Comparison of ENCODE assay signal across 9 mouse cellular contexts in the genomic region with DNA sequence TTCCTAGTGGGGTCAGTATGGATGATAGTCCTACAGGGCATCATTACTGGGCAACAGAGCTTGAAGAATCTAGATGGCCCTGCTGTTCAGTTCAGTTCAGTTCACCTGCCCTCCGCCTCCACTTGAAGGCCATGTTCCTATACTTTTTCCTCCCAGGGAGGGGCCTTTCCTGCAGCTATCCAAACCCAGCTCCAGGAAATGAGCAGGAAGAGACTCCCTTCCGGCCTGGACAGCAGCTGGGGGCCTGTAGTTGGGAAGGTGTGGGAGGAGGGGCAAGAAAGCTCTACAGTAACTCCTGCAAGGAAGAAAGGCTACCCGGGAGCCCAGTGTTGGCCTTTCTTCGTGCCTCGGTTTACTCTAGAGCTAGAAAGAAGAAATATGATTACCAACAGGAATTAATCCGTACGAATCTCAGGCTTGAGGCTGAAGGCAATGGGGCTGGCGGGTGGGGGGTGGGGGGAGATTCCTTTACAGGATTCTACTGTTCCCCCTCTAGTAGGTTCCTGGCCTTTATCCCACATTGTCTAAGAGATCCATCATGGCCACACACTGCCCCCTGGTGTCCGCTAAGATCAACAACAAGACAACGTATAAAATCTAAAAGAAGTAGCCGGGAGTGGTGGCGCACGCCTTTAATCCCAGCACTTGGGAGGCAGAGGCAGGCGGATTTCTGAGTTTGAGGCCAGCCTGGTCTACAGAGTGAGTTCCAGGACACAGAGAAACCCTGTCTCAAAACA. TPM values are rescaled to one million over a fixed set of nuclear protein-coding genes. Genes with fewer than 3 reads are reported as not detected.
DNase-seq lines count a peak whose midpoint lies in the region; ATAC-seq and TF ChIP-seq lines count a peak whose summit lies in the region.
"Had no signal": no experiment of that assay in that cellular context is flagged by ENCODE, and none has a peak within 500 bp of the region (broad histone marks: within the 10 kb centered on the region; RNA-seq: fewer than 3 reads in every experiment).

No protein-coding gene starts in this region.

- H3K36me3 ChIP-seq in liver, embryonic 11.5 days (ENCODE audit: control insufficient read depth, insufficient read depth, low read length) = no peaks in the 10 kb centered on the region
- H3K36me3 ChIP-seq in midbrain, postnatal 0 days (ENCODE audit: insufficient read depth, low read length) = no peaks in the 10 kb centered on the region

- no peak for ATAC-seq in liver, embryonic 11.5 days (replicated peaks; ENCODE audit: low FRiP score)
- ATAC-seq in midbrain, postnatal 0 days (ENCODE audit: low FRiP score) = no peak

- H3K9ac ChIP-seq in liver, embryonic 11.5 days (ENCODE audit: low read depth, low read length) = no peak overlapping the region
- H3K9ac ChIP-seq in midbrain, postnatal 0 days (replicated peaks; ENCODE audit: low read length, poor library complexity, severe bottlenecking) = no peak overlapping the region

- DNase-seq in liver = peak; percentile 75
- no peak for DNase-seq in liver, embryonic 11.5 days (ENCODE audit: low spot score)
- peak; percentile 86 for DNase-seq in brain, adult 2 months (ENCODE audit: low read depth, low spot score)
- DNase-seq in gastrocnemius, postnatal 10 days = peak; percentile 66
- DNase-seq in induced T-regulatory cell, adult 2 months (ENCODE audit: low read depth) = peak; percentile 83
- peak; percentile 60 to 70 for DNase-seq in left cerebral cortex, postnatal 14 days (ENCODE audit: low spot score in 2 of 2)
- DNase-seq in midbrain, postnatal 0 days (ENCODE audit: low spot score) = peak; percentile 79
- peak; percentile 58 for DNase-seq in thymus, postnatal 25 days

- no peak overlapping the region for H3K4me3 ChIP-seq in liver, embryonic 11.5 days (ENCODE audit: low read depth, low read length)
- no peak overlapping the region for H3K4me3 ChIP-seq in midbrain, postnatal 0 days (ENCODE audit: low read depth, low read length)

- H3K4me2 ChIP-seq in liver, embryonic 11.5 days = no peak overlapping the region
- H3K4me2 ChIP-seq in midbrain, postnatal 0 days (ENCODE audit: low read depth, low read length, poor library complexity, severe bottlenecking) = no peak overlapping the region

- peaks cover 28% of the 10 kb centered on the region for H3K4me1 ChIP-seq in liver, embryonic 11.5 days (replicated peaks; ENCODE audit: control insufficient read depth, insufficient read depth, low read length)
- H3K4me1 ChIP-seq in midbrain, postnatal 0 days (ENCODE audit: insufficient read depth, low read length) = no peaks in the 10 kb centered on the region

- 24% methylated on average over 14 of the region's 14 CpGs for WGBS in liver, embryonic 11.5 days
- WGBS in midbrain, postnatal 0 days = 42% methylated on average over 14 of the region's 14 CpGs

- no peak overlapping the region for H3K27ac ChIP-seq in liver, embryonic 11.5 days (ENCODE audit: low read depth, low read length)
- no peak overlapping the region for H3K27ac ChIP-seq in midbrain, postnatal 0 days (ENCODE audit: low read depth, low read length)

- peaks cover 40% of the 10 kb centered on the region for H3K27me3 ChIP-seq in liver, embryonic 11.5 days (replicated peaks; ENCODE audit: control insufficient read depth, insufficient read depth, low read length)
- H3K27me3 ChIP-seq in midbrain, postnatal 0 days (ENCODE audit: insufficient read depth, low read length) = 0 out of 2 replicates have a peak, but pooled peaks cover 6% of the 10 kb centered on the region

- intact Hi-C loops in left cerebral cortex, postnatal 14 days (cut with DNase I) = loop anchor here (1.0 kb wide), 1 partner anchor 36 kb away; no protein-coding TSS in a partner anchor

- H3K9me3 ChIP-seq in liver, embryonic 11.5 days (ENCODE audit: control insufficient read depth, low read length) = no peaks in the 10 kb centered on the region
- no peaks in the 10 kb centered on the region for H3K9me3 ChIP-seq in midbrain, postnatal 0 days (ENCODE audit: low read length)

- peak; percentile 72 for TF ChIP-seq CTCF in midbrain, postnatal 0 days (IDR thresholded peaks at IDR 0.05)

RNA-seq across cellular contexts. Expression of gene Ramp2, which starts 2.6 kb away (rescaled TPM):
- 62.4 and 64.2 TPM in 2 replicates for polyA plus RNA-seq in liver, embryonic 11.5 days (2014; fragmentation: Nextera tagmentation; extraction: Ambion mirVana)
- total RNA-seq in gastrocnemius, postnatal 10 days (2021) = 10 to 100 TPM; 70.5 to 72.8 TPM
- total RNA-seq in left cerebral cortex, postnatal 14 days (2021) = 10 to 100 TPM; 40.4 to 44.7 TPM
- 55.0 and 67.5 TPM in 2 replicates for total RNA-seq in midbrain, postnatal 0 days (2014; rRNA removed)
- 95.3 and 103 TPM in 2 replicates for polyA plus RNA-seq in midbrain, postnatal 0 days (2015; fragmentation: Nextera tagmentation; extraction: Ambion mirVana)
- total RNA-seq: neutrophil, adult 5-6 weeks had no signal

RNA-seq across cellular contexts. Expression of gene Vps25, which starts 5.1 kb away (rescaled TPM):
- polyA plus RNA-seq in liver, embryonic 11.5 days (2014; fragmentation: Nextera tagmentation; extraction: Ambion mirVana) = 158 and 163 TPM in 2 replicates
- total RNA-seq in gastrocnemius, postnatal 10 days (2021) = 10 to 100 TPM; 40.1 to 44.3 TPM
- 10 to 100 TPM; 74.6 to 86.7 TPM for total RNA-seq in left cerebral cortex, postnatal 14 days (2021)
- 77.3 and 82.3 TPM in 2 replicates for total RNA-seq in midbrain, postnatal 0 days (2014; rRNA removed)
- polyA plus RNA-seq in midbrain, postnatal 0 days (2015; fragmentation: Nextera tagmentation; extraction: Ambion mirVana) = 130 and 144 TPM in 2 replicates

RNA-seq across cellular contexts. Expression of gene Wnk4, which starts 11.9 kb away (rescaled TPM):
- 18.5 and 19.7 TPM in 2 replicates for polyA plus RNA-seq in liver, embryonic 11.5 days (2014; fragmentation: Nextera tagmentation; extraction: Ambion mirVana)
- 1 to 10 TPM in 1 of 2 experiments, under 1 TPM in 1; 0.35 to 1.4 TPM for total RNA-seq in gastrocnemius, postnatal 10 days (2021)
- 1 to 10 TPM; 4.7 to 5.7 TPM for total RNA-seq in left cerebral cortex, postnatal 14 days (2021)
- 4.2 and 8.1 TPM in 2 replicates for total RNA-seq in midbrain, postnatal 0 days (2014; rRNA removed)
- 7.5 and 9.2 TPM in 2 replicates for polyA plus RNA-seq in midbrain, postnatal 0 days (2015; fragmentation: Nextera tagmentation; extraction: Ambion mirVana)

RNA-seq across cellular contexts. Expression of gene Ezh1, which starts 22.2 kb away (rescaled TPM):
- 11.8 and 12.4 TPM in 2 replicates for polyA plus RNA-seq in liver, embryonic 11.5 days (2014; fragmentation: Nextera tagmentation; extraction: Ambion mirVana)
- 10 to 100 TPM; 17.2 to 17.7 TPM for total RNA-seq in gastrocnemius, postnatal 10 days (2021)
- total RNA-seq in left cerebral cortex, postnatal 14 days (2021) = 10 to 100 TPM; 32.4 TPM
- total RNA-seq in midbrain, postnatal 0 days (2014; rRNA removed) = 26.5 and 40.0 TPM in 2 replicates
- 25.4 and 25.9 TPM in 2 replicates for polyA plus RNA-seq in midbrain, postnatal 0 days (2015; fragmentation: Nextera tagmentation; extraction: Ambion mirVana)

RNA-seq across cellular contexts. Expression of gene Cntd1, which starts 30.4 kb away (rescaled TPM):
- 1.2 and 1.4 TPM in 2 replicates for polyA plus RNA-seq in liver, embryonic 11.5 days (2014; fragmentation: Nextera tagmentation; extraction: Ambion mirVana)
- under 1 TPM; 0.14 to 0.18 TPM for total RNA-seq in gastrocnemius, postnatal 10 days (2021)
- under 1 TPM; 0.27 to 0.59 TPM for total RNA-seq in left cerebral cortex, postnatal 14 days (2021)
- not detected in 2 replicates for total RNA-seq in midbrain, postnatal 0 days (2014; rRNA removed)
- polyA plus RNA-seq in midbrain, postnatal 0 days (2015; fragmentation: Nextera tagmentation; extraction: Ambion mirVana) = 0.25 and 0.42 TPM in 2 replicates
